8 mouse cellular contexts compared by ENCODE assay signal in genomic region chr7:122670873-122671641, GRCm38 (mm10). TPM values are rescaled to one million over a fixed set of nuclear protein-coding genes. Genes with fewer than 3 reads are reported as not detected.
DNase-seq lines count a peak whose midpoint lies in the region; ATAC-seq and TF ChIP-seq lines count a peak whose summit lies in the region.

No protein-coding gene starts in this region.

- H3K36me3 ChIP-seq in forebrain, embryonic 15.5 days = no peaks in the 10 kb centered on the region
- H3K36me3 ChIP-seq in liver, embryonic 14.5 days (replicated peaks; ENCODE audit: control insufficient read depth, insufficient read depth, low read depth) = no peaks in the 10 kb centered on the region
- no peaks in the 10 kb centered on the region for H3K36me3 ChIP-seq in neural tube, embryonic 12.5 days

- no peak for TF ChIP-seq EP300 in liver, embryonic 14.5 days (IDR thresholded peaks at IDR 0.05; ENCODE audit: low read depth)

- H3K27ac ChIP-seq in forebrain, embryonic 15.5 days (replicated peaks) = peak overlapping the region; percentile 16
- no peak overlapping the region for H3K27ac ChIP-seq in liver, embryonic 14.5 days
- no peak overlapping the region for H3K27ac ChIP-seq in neural tube, embryonic 12.5 days

- H3K9me3 ChIP-seq in forebrain, embryonic 15.5 days = no peaks in the 10 kb centered on the region
- H3K9me3 ChIP-seq in liver, embryonic 14.5 days (ENCODE audit: control insufficient read depth, low read length) = no peaks in the 10 kb centered on the region
- H3K9me3 ChIP-seq in neural tube, embryonic 12.5 days = no peaks in the 10 kb centered on the region

- DNase-seq in CD4-positive helper T cell, adult 2 months (ENCODE audit: low read depth, low spot score) = peak; percentile 48
- DNase-seq in c-Kit-positive CD71-positive TER-119-negative erythroid progenitor cells, embryonic 14.5 days (ENCODE audit: low read depth) = peak; percentile 65
- peak; percentile 95 to 96 for DNase-seq in heart, postnatal 10 days
- DNase-seq in kidney, postnatal 36 days = peak; percentile 90 to 97
- DNase-seq in liver, embryonic 14.5 days (ENCODE audit: low read depth in 3 of 3, low spot score in 3 of 3) = peak; percentile 45 to 55 (median 51)
- DNase-seq in telencephalon, adult 2 months (ENCODE audit: low read depth, low spot score) = peak; percentile 86

- peak overlapping the region; percentile 74 for H3K4me2 ChIP-seq in forebrain, embryonic 15.5 days (replicated peaks)
- H3K4me2 ChIP-seq in liver, embryonic 14.5 days (ENCODE audit: low read depth) = no peak overlapping the region
- H3K4me2 ChIP-seq in neural tube, embryonic 12.5 days (replicated peaks) = peak overlapping the region; percentile 61

- ATAC-seq in forebrain, embryonic 15.5 days (replicated peaks) = peak; percentile 70
- peak; percentile 50; the same call in 1 of the 2 replicates for ATAC-seq in liver, embryonic 14.5 days (ENCODE audit: insufficient read depth)
- 0 out of 2 replicates have a peak, but pooled peaks have one; percentile 56 for ATAC-seq in neural tube, embryonic 12.5 days (ENCODE audit: low FRiP score, low read depth)

- intact Hi-C loops in heart, postnatal 10 days (cut with DNase I) = no loop called here

- TF ChIP-seq CTCF in liver, embryonic 14.5 days (IDR thresholded peaks at IDR 0.05; ENCODE audit: low read depth) = no peak

- 6% methylated on average over 40 of the region's 45 CpGs for WGBS in forebrain, embryonic 15.5 days
- 12% methylated on average over 44 of the region's 45 CpGs for WGBS in liver, embryonic 14.5 days (ENCODE audit: insufficient replicate concordance)
- 12% methylated on average over 43 of the region's 45 CpGs for WGBS in neural tube, embryonic 12.5 days

- H3K4me3 ChIP-seq in forebrain, embryonic 15.5 days = peak overlapping the region; percentile 44
- H3K4me3 ChIP-seq in liver, embryonic 14.5 days (ENCODE audit: insufficient read depth in 1 of 2, low read depth in 2 of 2, low read length in 2 of 2) = no peak overlapping the region
- H3K4me3 ChIP-seq in neural tube, embryonic 12.5 days = peak overlapping the region; percentile 30

- peak overlapping the region; percentile 50 for H3K9ac ChIP-seq in forebrain, embryonic 15.5 days (replicated peaks)
- H3K9ac ChIP-seq in liver, embryonic 14.5 days (replicated peaks) = no peak overlapping the region
- no peak overlapping the region for H3K9ac ChIP-seq in neural tube, embryonic 12.5 days

- peaks cover 14% of the 10 kb centered on the region for H3K4me1 ChIP-seq in forebrain, embryonic 15.5 days
- H3K4me1 ChIP-seq in liver, embryonic 14.5 days (replicated peaks; ENCODE audit: control insufficient read depth in 2 of 2, insufficient read depth in 2 of 2, low read length in 1 of 2) = no peaks in the 10 kb centered on the region
- H3K4me1 ChIP-seq in neural tube, embryonic 12.5 days = peaks cover 3% of the 10 kb centered on the region; the same call in 1 of the 2 replicates

- H3K27me3 ChIP-seq in forebrain, embryonic 15.5 days = peaks cover 10% of the 10 kb centered on the region; the same call in 1 of the 2 replicates
- H3K27me3 ChIP-seq in liver, embryonic 14.5 days (ENCODE audit: control insufficient read depth, insufficient read depth, low read length) = no peaks in the 10 kb centered on the region
- peaks cover 20% of the 10 kb centered on the region for H3K27me3 ChIP-seq in neural tube, embryonic 12.5 days (replicated peaks)

RNA-seq across cellular contexts. Expression of gene Cacng3, which starts 0.8 kb away (rescaled TPM):
- polyA plus RNA-seq in forebrain, embryonic 15.5 days (2015; fragmentation: Nextera tagmentation; extraction: Ambion mirVana) = 8.6 and 8.7 TPM in 2 replicates
- under 1 TPM in 1 of 2 experiments, not detected in 1; 0.30 TPM for total RNA-seq in heart, postnatal 10 days (2021)
- polyA plus RNA-seq in liver, embryonic 14.5 days (2012; rRNA removed) = not detected in 2 replicates
- polyA plus RNA-seq in liver, embryonic 14.5 days (2014; fragmentation: Nextera tagmentation; extraction: Ambion mirVana) = not detected in 2 replicates
- polyA plus RNA-seq in neural tube, embryonic 12.5 days (2016; fragmentation: Nextera tagmentation; extraction: Ambion mirVana) = 3.1 and 3.4 TPM in 2 replicates

Comparison
In these comparisons a context has a peak if more than half of its experiments do, and no peak if none do; other contexts are left out.
1. H3K4me3 ChIP-seq: peak in forebrain, embryonic 15.5 days (single experiment) and neural tube, embryonic 12.5 days (single experiment); none in liver, embryonic 14.5 days (0 of 2).
2. Peak in every context shown above with its lines, with median percentiles within 50 percentile points of each other: DNase-seq and ATAC-seq.